Mouse (Mus musculus): ENCODE measurements around the gene Cdh20. TPM values are rescaled to one million over a fixed set of nuclear protein-coding genes. Genes with fewer than 3 reads are reported as not detected.
"Not testable (repeated sequence)": the region's sequence is repeated elsewhere in the genome, so short reads cannot be mapped to it uniquely, and the experiment has no call there.

Gene Cdh20
- total and polyA plus RNA-seq, 3 experiments = not detected

DNA sequence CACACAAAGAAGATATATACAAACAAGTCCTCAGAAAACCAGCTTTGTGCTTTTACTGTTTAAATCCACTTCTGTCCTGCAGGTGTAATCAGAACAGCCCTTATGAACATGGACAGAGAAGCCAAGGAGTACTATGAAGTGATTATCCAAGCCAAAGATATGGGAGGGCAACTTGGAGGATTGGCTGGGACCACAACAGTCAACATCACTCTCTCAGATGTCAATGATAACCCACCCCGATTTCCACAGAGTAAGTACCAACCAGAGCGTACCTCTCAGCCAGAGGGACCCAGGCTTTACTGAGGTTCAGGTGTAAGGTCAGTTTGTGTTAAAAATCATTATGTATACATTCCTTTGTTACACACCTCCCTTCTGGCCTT is 176.8 kb downstream of the Cdh20 start:
- no peaks in the 10 kb centered on the region for H3K79me2 ChIP-seq (ENCODE audit: control insufficient read depth, insufficient read depth, low read length, poor library complexity)
- no peaks in the 10 kb centered on the region for H3K36me3 ChIP-seq (ENCODE audit: control insufficient read depth in 1 of 2, insufficient read depth in 2 of 2, low read length in 2 of 2)
- H3K9ac ChIP-seq (ENCODE audit: control insufficient read depth, low read depth, low read length, poor library complexity, severe bottlenecking) = no peak overlapping the region
- H3K27ac ChIP-seq (ENCODE audit: control insufficient read depth, low read depth, low read length) = no peak overlapping the region
- no peak for DNase-seq (ENCODE audit: low read depth, low spot score)
- no peaks in the 10 kb centered on the region for H3K27me3 ChIP-seq (ENCODE audit: control insufficient read depth in 1 of 2, insufficient read depth in 2 of 2, low read length in 2 of 2)
- H3K4me1 ChIP-seq (ENCODE audit: control insufficient read depth in 1 of 2, insufficient read depth in 2 of 2, low read length in 2 of 2) = no peaks in the 10 kb centered on the region
- TF ChIP-seq CTCF (IDR thresholded peaks at IDR 0.05 in 2 of 3, conservative IDR thresholded peaks at IDR 0.05 in 1 of 3; ENCODE audit: control insufficient read depth in 1 of 3, insufficient read depth in 1 of 3, low read depth in 2 of 3, low read length in 3 of 3, poor library complexity in 1 of 3, severe bottlenecking in 1 of 3) = no peak
- TF ChIP-seq MEF2A (IDR thresholded peaks at IDR 0.05; ENCODE audit: extremely low read depth, insufficient replicate concordance, low read depth, low read length, poor library complexity, severe bottlenecking) = no peak
- no peak for TF ChIP-seq NELFE (IDR thresholded peaks at IDR 0.05; ENCODE audit: low read depth, low read length)
- no peak for TF ChIP-seq E2F4 (IDR thresholded peaks at IDR 0.05; ENCODE audit: borderline replicate concordance, low read depth, low read length)
- TF ChIP-seq MXI1 (IDR thresholded peaks at IDR 0.05; ENCODE audit: low read depth, low read length) = no peak
- no peak for TF ChIP-seq MAX (IDR thresholded peaks at IDR 0.05; ENCODE audit: low read length)
- no peak for TF ChIP-seq TBP (IDR thresholded peaks at IDR 0.05; ENCODE audit: low read depth, low read length)
- no peak for TF ChIP-seq ZC3H11A (IDR thresholded peaks at IDR 0.05; ENCODE audit: low read depth, low read length)
- no peak for TF ChIP-seq ZMIZ1 (IDR thresholded peaks at IDR 0.05; ENCODE audit: low read depth, low read length)
- no peak for TF ChIP-seq ZNF384 (IDR thresholded peaks at IDR 0.05; ENCODE audit: low read depth, low read length)
- TF ChIP-seq UBTF (IDR thresholded peaks at IDR 0.05; ENCODE audit: borderline replicate concordance, insufficient read depth, low read depth, low read length) = no peak
- TF ChIP-seq TCF12 (IDR thresholded peaks at IDR 0.05; ENCODE audit: low read depth, low read length) = no peak
- TF ChIP-seq MYC (IDR thresholded peaks at IDR 0.05; ENCODE audit: low read depth, low read length) = no peak
- no peak for TF ChIP-seq ELF1 (IDR thresholded peaks at IDR 0.05; ENCODE audit: low read depth, low read length)
- no peak for TF ChIP-seq RAD21 (IDR thresholded peaks at IDR 0.05; ENCODE audit: low read depth, low read length)
- TF ChIP-seq POLR2AphosphoS2 (IDR thresholded peaks at IDR 0.05; ENCODE audit: low read length) = no peak
- TF ChIP-seq KAT2A (conservative IDR thresholded peaks at IDR 0.05; ENCODE audit: low read depth, low read length) = no peak
- no peak for TF ChIP-seq MYB (IDR thresholded peaks at IDR 0.05; ENCODE audit: low read depth, low read length)
- TF ChIP-seq JUND (IDR thresholded peaks at IDR 0.05; ENCODE audit: low read depth, low read length) = no peak
- no peak for TF ChIP-seq MAZ (IDR thresholded peaks at IDR 0.05; ENCODE audit: low read depth, low read length)
- no peak overlapping the region for H3K4me3 ChIP-seq (ENCODE audit: control insufficient read depth in 1 of 2, insufficient read depth in 1 of 2, low read depth in 2 of 2, low read length in 2 of 2)
- no peaks in the 10 kb centered on the region for H3K9me3 ChIP-seq (replicated peaks; ENCODE audit: insufficient read depth, low read length)

DNA sequence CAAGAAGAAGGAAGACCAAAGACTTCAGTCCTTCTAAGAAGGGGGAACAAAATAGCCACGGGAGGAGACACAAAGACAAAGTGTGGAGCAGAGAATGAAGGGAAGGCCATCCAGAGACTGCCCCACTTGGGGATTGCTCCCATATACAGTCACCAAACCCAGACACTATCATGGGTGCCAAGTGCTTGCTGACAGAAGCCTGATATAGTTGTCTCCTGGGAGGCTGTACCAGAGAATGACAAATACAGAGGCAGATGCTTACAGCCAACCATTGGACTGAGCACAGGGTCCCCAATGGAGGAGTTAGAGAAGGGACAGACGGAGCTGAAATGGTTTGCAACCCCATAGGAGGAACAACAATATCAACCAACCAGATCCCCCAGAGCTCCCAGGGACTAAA is 181.3 kb downstream of the Cdh20 start:
- not testable (repeated sequence) for DNase-seq (ENCODE audit: low read depth, low spot score); H3K36me3 ChIP-seq (ENCODE audit: control insufficient read depth in 1 of 2, insufficient read depth in 2 of 2, low read length in 2 of 2); H3K9ac ChIP-seq (ENCODE audit: control insufficient read depth, low read depth, low read length, poor library complexity, severe bottlenecking); H3K9me3 ChIP-seq (replicated peaks; ENCODE audit: insufficient read depth, low read length); H3K4me3 ChIP-seq (ENCODE audit: control insufficient read depth in 1 of 2, insufficient read depth in 1 of 2, low read depth in 2 of 2, low read length in 2 of 2); H3K79me2 ChIP-seq (ENCODE audit: control insufficient read depth, insufficient read depth, low read length, poor library complexity); H3K4me1 ChIP-seq (ENCODE audit: control insufficient read depth in 1 of 2, insufficient read depth in 2 of 2, low read length in 2 of 2); H3K27me3 ChIP-seq (ENCODE audit: control insufficient read depth in 1 of 2, insufficient read depth in 2 of 2, low read length in 2 of 2); H3K27ac ChIP-seq (ENCODE audit: control insufficient read depth, low read depth, low read length)

All from MEL (cell line).